Mouse (Mus musculus) embryo, embryonic 9.5 days (tissue): ENCODE results near the gene Fam81b.

Experiments
- DNase-seq: peaks from one replicate; pipeline ENCODE4 v3.0.0-alpha.2; 2017; ENCODE audit errors: extremely low spot score

Fam81b gene

DNA sequence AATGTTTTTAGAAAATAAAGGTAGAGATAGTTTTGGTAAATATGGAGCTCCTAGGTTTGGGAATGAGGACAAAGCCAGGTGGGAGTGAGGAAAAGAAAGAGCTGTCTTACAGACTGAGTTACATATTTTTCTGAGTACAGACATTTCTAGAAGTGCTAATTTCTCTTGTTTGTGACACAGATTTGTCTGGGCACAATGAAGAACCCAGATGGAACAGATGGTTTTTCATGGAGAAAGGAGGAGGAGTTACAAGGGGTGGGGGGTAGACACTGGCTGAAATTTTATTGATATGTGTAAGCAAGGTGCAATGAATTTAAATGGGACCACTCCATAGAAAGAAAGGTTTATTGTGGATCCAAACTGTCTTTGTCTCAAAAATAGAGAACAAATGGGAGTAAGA is 109.9 kb downstream of the Fam81b start:
- DNase-seq: no peak

DNA sequence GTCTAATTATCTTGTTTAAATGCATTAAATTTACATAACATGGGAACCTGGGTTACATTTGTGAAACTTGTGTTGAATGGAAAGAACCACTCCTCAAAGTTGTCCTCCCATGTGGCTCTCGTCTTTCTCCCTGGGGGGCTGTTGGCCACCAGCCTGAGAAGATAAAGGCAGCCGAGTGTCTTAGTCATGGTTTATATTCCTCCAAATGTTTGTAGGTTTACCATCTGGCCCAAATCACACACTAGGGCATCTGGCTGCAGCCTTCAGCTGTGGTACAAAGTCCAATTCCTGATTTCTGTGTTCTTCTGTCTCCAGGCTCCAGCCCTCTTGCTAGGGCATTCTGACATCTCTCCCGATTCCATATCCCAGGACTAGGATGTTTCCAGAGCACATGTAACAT is 114.6 kb downstream of the Fam81b start:
- DNase-seq: no peak

GRCm38 (mm10) chr13:76189190-76189589 is 115.7 kb downstream of the Fam81b start:
- no peak for DNase-seq

DNA sequence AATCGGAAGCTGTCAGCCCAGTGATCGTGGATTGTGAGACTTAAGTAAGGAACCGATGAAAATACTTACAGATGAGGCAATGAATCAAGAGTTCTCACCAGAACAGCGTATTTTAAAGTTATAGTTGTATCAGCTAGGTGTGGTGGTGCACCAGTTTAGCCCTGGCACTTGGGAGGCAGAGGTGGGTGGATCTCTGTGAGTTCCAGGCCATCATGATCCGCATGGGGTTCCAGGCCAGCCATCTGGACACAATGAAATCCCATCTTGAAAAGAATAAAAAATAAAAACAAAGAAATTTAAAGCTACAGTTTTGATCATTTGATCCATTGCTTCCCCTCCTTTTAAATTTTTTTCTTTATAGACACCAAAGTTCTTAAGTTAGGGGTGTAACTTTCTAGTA is 117.2 kb downstream of the Fam81b start:
- no peak for DNase-seq

DNA sequence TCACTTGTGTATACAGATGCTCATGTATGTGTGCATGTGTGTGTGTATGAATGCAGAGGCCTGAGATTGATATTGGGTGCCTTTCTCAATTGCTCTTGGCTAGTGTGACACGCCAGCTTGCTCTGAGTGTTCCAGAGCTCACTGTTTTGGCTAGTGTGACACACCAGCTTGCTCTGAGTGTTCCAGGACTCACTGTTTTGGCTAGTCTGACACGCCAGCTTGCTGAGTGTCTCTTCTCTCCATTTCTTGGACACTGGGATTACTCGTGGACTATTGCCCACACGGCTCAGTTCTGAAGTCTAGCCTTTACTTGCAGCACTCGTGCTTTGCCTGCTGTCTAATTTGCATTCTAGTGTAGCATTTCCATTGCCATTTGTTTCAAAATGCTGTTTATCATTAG is 126.2 kb downstream of the Fam81b start:
- DNase-seq: no peak

DNA sequence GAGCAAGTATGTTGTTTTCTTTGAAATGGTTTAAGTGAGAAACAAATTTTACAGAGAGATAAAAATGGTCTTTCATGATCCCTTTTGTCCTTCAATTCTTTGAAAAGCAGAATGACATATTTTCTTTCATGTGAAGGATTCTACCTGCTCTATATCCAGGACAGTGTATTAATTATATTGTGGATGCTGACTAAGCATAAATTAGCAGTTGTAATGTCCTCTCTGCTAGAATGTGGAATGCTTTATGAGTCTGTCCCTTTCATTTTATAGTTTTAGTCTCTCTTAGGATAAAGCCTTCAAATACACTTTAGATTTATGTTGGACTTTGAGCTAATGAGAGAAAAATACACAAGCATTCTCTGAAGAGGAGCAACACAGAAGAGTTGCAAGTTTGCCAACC is 130.6 kb downstream of the Fam81b start:
- DNase-seq: no peak

- DNase-seq: no peak
Measured at GRCm38 (mm10) chr13:76160587-76160986, 144.3 kb downstream of the Fam81b start.

GRCm38 (mm10) chr13:76157508-76157907 is 147.4 kb downstream of the Fam81b start:
- no peak for DNase-seq

DNA sequence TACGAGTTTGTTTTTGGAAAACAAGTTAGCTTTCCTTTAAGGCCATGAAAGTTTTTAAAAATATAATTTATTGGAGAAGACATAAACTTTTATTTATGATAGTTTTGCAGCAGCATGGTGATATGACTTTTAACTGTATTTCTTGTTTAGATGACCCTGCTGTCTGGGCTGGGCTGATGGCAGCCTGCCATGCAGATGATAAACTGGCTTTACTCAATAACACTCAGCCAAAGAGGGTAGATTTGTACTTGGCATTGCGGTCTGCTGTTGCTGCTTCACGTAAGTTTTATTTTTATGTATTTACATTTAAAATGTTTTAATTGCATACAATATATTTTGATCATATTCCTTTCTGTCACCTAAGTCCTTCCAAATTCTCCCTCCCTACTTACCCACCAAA is 147.8 kb downstream of the Fam81b start:
- DNase-seq: no peak
